Mouse (Mus musculus) effector memory CD4-positive, alpha-beta T cell, adult 5 months (primary cell): ENCODE measurements around the gene Olfr309. TPM values are rescaled to one million over a fixed set of nuclear protein-coding genes. Genes with fewer than 3 reads are reported as not detected.

ENCODE experiments used
- polyA plus RNA-seq: library from polyadenylated mRNA; unstranded; fragments of 100-300 nt; shearing (Covaris generic); gene quantifications from one replicate; pipeline ENCODE4 v1.2.1, GENCODE M21; 2017

Gene Olfr309
- polyA plus RNA-seq = not detected

DNA sequence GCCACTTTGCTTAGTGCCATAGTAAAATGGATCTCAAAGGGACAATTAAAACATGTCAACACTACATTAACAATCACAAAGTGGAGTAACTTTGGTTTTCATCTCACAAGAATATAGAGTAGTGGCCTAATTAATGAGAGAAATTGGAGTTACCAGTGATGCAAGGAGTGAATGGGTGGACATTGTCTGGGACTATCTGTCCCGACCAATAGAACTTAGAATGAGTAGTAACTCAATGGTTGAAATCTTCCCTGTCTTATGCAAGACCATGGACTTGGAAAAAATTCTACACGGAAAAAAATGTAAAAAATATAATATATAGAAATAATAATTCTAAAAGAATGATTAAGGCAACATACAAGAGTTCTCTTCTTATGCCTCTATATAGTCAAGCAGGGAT is at the start of gene Olfr309:
Olfr309 (minus strand) TSS at position 101 of the 400 bp plus-strand sequence.

DNA sequence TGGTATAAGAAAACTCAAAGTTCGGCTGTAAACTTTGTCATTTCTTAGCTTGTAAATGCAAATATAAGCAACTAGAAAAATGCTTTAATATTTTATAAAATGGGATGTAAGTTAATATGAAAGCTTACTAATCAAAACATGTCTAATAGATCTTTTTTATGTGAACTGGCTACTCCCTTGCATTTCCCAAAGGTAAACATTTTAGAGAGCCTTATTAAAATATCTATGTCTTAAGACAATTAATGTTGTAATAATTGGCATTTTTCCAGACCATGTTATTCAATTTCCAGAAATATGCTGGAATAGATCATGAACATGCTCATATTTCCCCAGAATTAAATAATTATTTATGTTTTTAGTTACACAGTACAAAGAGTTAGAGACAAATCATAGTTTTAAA is 24.0 kb upstream of the Olfr309 start, which contains the start of gene Olfr307:
Olfr307 (minus strand) TSS at position 101 of the 400 bp plus-strand sequence.

GRCm38 (mm10) chr7:86325530-86325929 is 12.0 kb upstream of the Olfr309 start, which contains the start of gene Olfr308:
Olfr308 (minus strand) TSS chr7:86325630.

DNA sequence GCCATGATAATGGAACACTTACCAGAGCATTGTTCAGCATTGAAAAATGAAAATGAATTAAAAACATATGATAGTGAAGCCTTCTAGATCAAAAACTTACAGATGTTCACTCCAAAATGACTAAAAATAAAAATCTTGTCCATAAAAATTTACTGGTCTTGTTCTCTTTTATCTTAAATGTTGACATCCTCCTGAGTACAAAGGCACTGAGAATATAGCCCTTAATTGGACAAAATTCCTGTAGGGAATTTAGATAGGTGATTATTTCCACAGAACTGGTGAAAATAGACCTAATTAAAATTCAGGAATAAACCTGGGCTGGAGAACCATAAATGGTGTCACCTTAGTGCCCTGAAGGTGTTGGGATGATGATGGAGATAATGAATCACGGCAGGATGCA is 36.4 kb downstream of the Olfr309 start, which contains the start of gene Olfr310:
Olfr310 (minus strand) TSS at position 101 of the 400 bp plus-strand sequence.

Other genes starting within 250 kb of the Olfr309 start
- not detected for gene Vmn2r75, start 141.9 kb downstream of the Olfr309 start, polyA plus RNA-seq
- 0.09 TPM for gene Vmn2r76, start 67.4 kb downstream of the Olfr309 start, polyA plus RNA-seq
- not detected for gene Olfr310, start 36.5 kb downstream of the Olfr309 start, polyA plus RNA-seq
- not detected for gene Olfr308, start 11.9 kb upstream of the Olfr309 start, polyA plus RNA-seq
- not detected for gene Olfr307, start 23.9 kb upstream of the Olfr309 start, polyA plus RNA-seq
- not detected for gene Olfr305, start 53.2 kb upstream of the Olfr309 start, polyA plus RNA-seq
- gene Olfr304, start 73.0 kb upstream of the Olfr309 start, polyA plus RNA-seq = not detected
- gene Olfr303, start 84.1 kb upstream of the Olfr309 start, polyA plus RNA-seq = not detected
- not detected for gene Olfr301, start 90.1 kb upstream of the Olfr309 start, polyA plus RNA-seq
- gene Olfr299, start 146.2 kb upstream of the Olfr309 start, polyA plus RNA-seq = not detected
- not detected for gene Olfr298, start 178.8 kb upstream of the Olfr309 start, polyA plus RNA-seq
- not detected for gene Olfr297, start 206.3 kb upstream of the Olfr309 start, polyA plus RNA-seq